Mouse (Mus musculus): ENCODE measurements around the gene Pknox2.

The Pknox2 gene

GRCm38 (mm10) chr9:36976596-36977362 lies 170.4 kb downstream of the Pknox2 start:
- DNase-seq, result no peak

- DNase-seq, result peak; percentile 46
Measured at GRCm38 (mm10) chr9:36973486-36974227, 173.6 kb downstream of the Pknox2 start.

- no peak for DNase-seq
Measured at GRCm38 (mm10) chr9:36972089-36972488, 175.1 kb downstream of the Pknox2 start.

- no peak for DNase-seq
Measured at GRCm38 (mm10) chr9:36971066-36971465, 176.1 kb downstream of the Pknox2 start.

- peak; percentile 93 for DNase-seq
Measured at GRCm38 (mm10) chr9:36970651-36971050, 176.6 kb downstream of the Pknox2 start.

- no peak for DNase-seq
Measured at GRCm38 (mm10) chr9:36969131-36969530, 178.1 kb downstream of the Pknox2 start.

GRCm38 (mm10) chr9:36968713-36969112 lies 178.5 kb downstream of the Pknox2 start:
- DNase-seq, result peak; percentile 39

GRCm38 (mm10) chr9:36968236-36968635 lies 179.0 kb downstream of the Pknox2 start:
- no peak for DNase-seq

- peak; percentile 71 for DNase-seq
Measured at GRCm38 (mm10) chr9:36965720-36966119, 181.5 kb downstream of the Pknox2 start.

GRCm38 (mm10) chr9:36964230-36964629 lies 183.0 kb downstream of the Pknox2 start:
- DNase-seq, result no peak

- DNase-seq, result no peak
Measured at GRCm38 (mm10) chr9:36963512-36963911, 183.7 kb downstream of the Pknox2 start.

- no peak for DNase-seq
Measured at GRCm38 (mm10) chr9:36961874-36962273, 185.3 kb downstream of the Pknox2 start.

- DNase-seq, result no peak
Measured at GRCm38 (mm10) chr9:36961153-36961552, 186.1 kb downstream of the Pknox2 start.

GRCm38 (mm10) chr9:36951133-36951484 lies 196.1 kb downstream of the Pknox2 start:
- DNase-seq, result no peak

- DNase-seq, result no peak
Measured at GRCm38 (mm10) chr9:36950271-36951132, 196.7 kb downstream of the Pknox2 start.

- DNase-seq, result no peak
Measured at GRCm38 (mm10) chr9:36948181-36948580, 199.0 kb downstream of the Pknox2 start.

- DNase-seq, result no peak
Measured at GRCm38 (mm10) chr9:36947056-36947694, 200.0 kb downstream of the Pknox2 start.

- peak; percentile 38 for DNase-seq
Measured at GRCm38 (mm10) chr9:36944843-36945242, 202.4 kb downstream of the Pknox2 start.

GRCm38 (mm10) chr9:36942561-36942960 lies 204.6 kb downstream of the Pknox2 start:
- DNase-seq, result no peak

GRCm38 (mm10) chr9:36942131-36942530 lies 205.1 kb downstream of the Pknox2 start:
- no peak for DNase-seq

GRCm38 (mm10) chr9:36941565-36941964 lies 205.6 kb downstream of the Pknox2 start:
- no peak for DNase-seq

GRCm38 (mm10) chr9:36938601-36939078 lies 208.6 kb downstream of the Pknox2 start:
- DNase-seq, result no peak
